27 mouse cellular contexts compared by ENCODE assay signal in genomic region chr10:120648031-120648430, GRCm38 (mm10).
A peak's percentile ranks its signal among the peaks of the same experiment; 100 is the strongest.
DNase-seq lines count a peak whose midpoint lies in the region; ATAC-seq lines count a peak whose summit lies in the region.
"Had no signal": no experiment of that assay in that cellular context is flagged by ENCODE, and none has a peak within 500 bp of the region (broad histone marks: within the 10 kb centered on the region; RNA-seq: fewer than 3 reads in every experiment).

No protein-coding gene starts in this region.

- WGBS in intestine, embryonic 14.5 days: 37% methylated on average over 7 of the region's 7 CpGs
- 54% methylated on average over 7 of the region's 7 CpGs for WGBS in intestine, embryonic 16.5 days
- whole genome bisulfite sequencing in embryonic facial prominence, embryonic 12.5 days: 26% methylated on average over 7 of the region's 7 CpGs
- 48% methylated on average over 7 of the region's 7 CpGs for WGBS in limb, embryonic 12.5 days

- peak; percentile 36 for DNase-seq in embryo, embryonic 10.5 days (ENCODE audit: low spot score)
- DNase-seq in embryo, embryonic 9.5 days (ENCODE audit: extremely low spot score): no peak
- DNase-seq in intestine, embryonic 14.5 days (ENCODE audit: low spot score): no peak
- DNase-seq in lung, postnatal 25 days (ENCODE audit: low spot score): no peak
- no peak for DNase-seq in B cell, adult 2 months
- DNase-seq: adrenal gland, adult 8-10 months; cerebellum, adult 2 months; cerebellum, postnatal 14 days; forebrain, postnatal 0 days; gastrocnemius, postnatal 10 days; kidney, adult 8-10 months; liver, postnatal 0 days; right cerebral cortex, adult 18-20 months; spleen, adult 18-20 months; thymus, postnatal 4 days had no signal

- H3K9ac ChIP-seq in intestine, embryonic 14.5 days (ENCODE audit: low read length): no peak overlapping the region
- H3K9ac ChIP-seq in intestine, embryonic 16.5 days (ENCODE audit: low read depth, low read length): no peak overlapping the region; the same call in 1 of the 2 replicates
- H3K9ac ChIP-seq in embryonic facial prominence, embryonic 12.5 days: no peak overlapping the region
- no peak overlapping the region for H3K9ac ChIP-seq in limb, embryonic 12.5 days (replicated peaks)
- H3K9ac ChIP-seq: forebrain, postnatal 0 days; heart, embryonic 15.5 days; hindbrain, embryonic 15.5 days; intestine, embryonic 15.5 days; liver, embryonic 12.5 days; liver, postnatal 0 days; midbrain, embryonic 15.5 days; neural tube, embryonic 15.5 days had no signal

- H3K9me3 ChIP-seq in intestine, embryonic 14.5 days (ENCODE audit: control insufficient read depth, low read length): peaks cover 6% of the 10 kb centered on the region; the same call in 1 of the 2 replicates
- no peaks in the 10 kb centered on the region for H3K9me3 ChIP-seq in intestine, embryonic 16.5 days (ENCODE audit: control insufficient read depth, low read length)
- no peaks in the 10 kb centered on the region for H3K9me3 ChIP-seq in embryonic facial prominence, embryonic 12.5 days
- peaks cover 4% of the 10 kb centered on the region; the same call in 1 of the 2 replicates for H3K9me3 ChIP-seq in limb, embryonic 12.5 days
- H3K9me3 ChIP-seq: heart, embryonic 15.5 days; hindbrain, embryonic 15.5 days; intestine, embryonic 15.5 days; liver, embryonic 12.5 days; neural tube, embryonic 15.5 days had no signal

- no peaks in the 10 kb centered on the region for H3K27me3 ChIP-seq in intestine, embryonic 14.5 days (replicated peaks; ENCODE audit: control insufficient read depth, insufficient read depth, low read length)
- no peaks in the 10 kb centered on the region for H3K27me3 ChIP-seq in intestine, embryonic 16.5 days (replicated peaks; ENCODE audit: control insufficient read depth, insufficient read depth, low read length)
- H3K27me3 ChIP-seq in embryonic facial prominence, embryonic 12.5 days: no peaks in the 10 kb centered on the region
- 0 out of 2 replicates have a peak, but pooled peaks cover 2% of the 10 kb centered on the region for H3K27me3 ChIP-seq in limb, embryonic 12.5 days
- H3K27me3 ChIP-seq: heart, embryonic 15.5 days; hindbrain, embryonic 15.5 days; intestine, embryonic 15.5 days; liver, embryonic 12.5 days had no signal

- no peak overlapping the region for H3K4me2 ChIP-seq in intestine, embryonic 14.5 days (ENCODE audit: low read length)
- no peak overlapping the region for H3K4me2 ChIP-seq in intestine, embryonic 16.5 days (ENCODE audit: low read depth, low read length)
- H3K4me2 ChIP-seq in embryonic facial prominence, embryonic 12.5 days (replicated peaks): no peak overlapping the region
- no peak overlapping the region for H3K4me2 ChIP-seq in limb, embryonic 12.5 days
- H3K4me2 ChIP-seq: heart, embryonic 15.5 days; hindbrain, embryonic 15.5 days; intestine, embryonic 15.5 days; liver, embryonic 12.5 days; midbrain, embryonic 15.5 days; neural tube, embryonic 15.5 days had no signal

- peaks cover 32% of the 10 kb centered on the region for H3K4me1 ChIP-seq in intestine, embryonic 14.5 days (replicated peaks; ENCODE audit: control insufficient read depth, insufficient read depth, low read length)
- H3K4me1 ChIP-seq in intestine, embryonic 16.5 days (ENCODE audit: control insufficient read depth, insufficient read depth, low read length): peaks cover 14% of the 10 kb centered on the region
- peaks cover 20% of the 10 kb centered on the region for H3K4me1 ChIP-seq in embryonic facial prominence, embryonic 12.5 days
- peaks cover 33% of the 10 kb centered on the region for H3K4me1 ChIP-seq in limb, embryonic 12.5 days (replicated peaks)

- H3K4me3 ChIP-seq in intestine, embryonic 14.5 days (ENCODE audit: low read depth, low read length): no peak overlapping the region
- H3K4me3 ChIP-seq in intestine, embryonic 16.5 days (ENCODE audit: low read length): no peak overlapping the region
- no peak overlapping the region for H3K4me3 ChIP-seq in embryonic facial prominence, embryonic 12.5 days
- no peak overlapping the region for H3K4me3 ChIP-seq in limb, embryonic 12.5 days (replicated peaks)
- H3K4me3 ChIP-seq: heart, embryonic 15.5 days; hindbrain, embryonic 15.5 days; intestine, embryonic 15.5 days; liver, embryonic 12.5 days; midbrain, embryonic 15.5 days; neural tube, embryonic 15.5 days had no signal

- H3K36me3 ChIP-seq in intestine, embryonic 14.5 days (ENCODE audit: control insufficient read depth, insufficient read depth, low read length): no peaks in the 10 kb centered on the region
- H3K36me3 ChIP-seq in intestine, embryonic 16.5 days (ENCODE audit: control insufficient read depth, insufficient read depth, low read length): no peaks in the 10 kb centered on the region
- H3K36me3 ChIP-seq in embryonic facial prominence, embryonic 12.5 days: no peaks in the 10 kb centered on the region
- H3K36me3 ChIP-seq in limb, embryonic 12.5 days: no peaks in the 10 kb centered on the region
- H3K36me3 ChIP-seq: G1E; heart, embryonic 15.5 days; hindbrain, embryonic 15.5 days; intestine, embryonic 15.5 days; liver, embryonic 12.5 days; midbrain, embryonic 15.5 days; neural tube, embryonic 15.5 days had no signal

- peak overlapping the region; percentile 79; the same call in 1 of the 2 replicates for H3K27ac ChIP-seq in intestine, embryonic 14.5 days (ENCODE audit: low read depth)
- no peak overlapping the region for H3K27ac ChIP-seq in intestine, embryonic 16.5 days (ENCODE audit: low read length)
- H3K27ac ChIP-seq in embryonic facial prominence, embryonic 12.5 days: peak overlapping the region; percentile 42
- H3K27ac ChIP-seq in limb, embryonic 12.5 days: peak overlapping the region; percentile 9; the same call in 1 of the 2 replicates
- H3K27ac ChIP-seq: heart, embryonic 15.5 days; hindbrain, embryonic 15.5 days; kidney, postnatal 0 days; liver, embryonic 12.5 days; macrophage; midbrain, embryonic 15.5 days; neural tube, embryonic 15.5 days had no signal

- no peak for ATAC-seq in intestine, embryonic 14.5 days (replicated peaks; ENCODE audit: low FRiP score, low TSS enrichment, low read depth)
- ATAC-seq in intestine, embryonic 16.5 days: no peak
- no peak for ATAC-seq in embryonic facial prominence, embryonic 12.5 days (ENCODE audit: insufficient number of reproducible peaks, insufficient read depth, low FRiP score, low TSS enrichment)
- no peak for ATAC-seq in limb, embryonic 12.5 days (ENCODE audit: insufficient number of reproducible peaks, insufficient read depth, low FRiP score, low TSS enrichment, low read depth)
- ATAC-seq: forebrain, postnatal 0 days; liver, embryonic 12.5 days; liver, postnatal 0 days; midbrain, embryonic 15.5 days had no signal
